Mouse (Mus musculus) MEL (cell line): ENCODE results near the gene Col6a3. TPM values are rescaled to one million over a fixed set of nuclear protein-coding genes. Genes with fewer than 3 reads are reported as not detected.

ENCODE experiments used
- DNase-seq: peaks from one replicate; pipeline ENCODE4 v3.0.0; 2011; ENCODE audit warnings: low read depth, low spot score
- H3K27ac ChIP-seq: 2 replicates; pipeline ENCODE4 v1.5.1; 2012; ENCODE audit warnings: low read depth, mild to moderate bottlenecking, control low read depth, low read length, moderate library complexity; ENCODE audit not compliant: control insufficient read depth
- H3K27me3 ChIP-seq, 2 experiments: fragments of 150-350 bp in 1 of 2; sonication (generic) in 1 of 2; 2 replicates each; pipeline ENCODE4 v1.6.1; 2012; ENCODE audit warnings: low read length in 2 of 2, mild to moderate bottlenecking in 2 of 2, improper control_type of control experiment in 1 of 2, moderate library complexity in 1 of 2; ENCODE audit not compliant: insufficient read depth in 2 of 2, control insufficient read depth in 1 of 2
- H3K36me3 ChIP-seq, 2 experiments: 2 replicates each; pipeline ENCODE4 v1.6.1; 2012 to 2014; ENCODE audit warnings: low read length in 2 of 2, improper control_type of control experiment in 1 of 2, inconsistent platforms in 1 of 2, mild to moderate bottlenecking in 1 of 2; ENCODE audit not compliant: insufficient read depth in 2 of 2, control insufficient read depth in 1 of 2
- H3K4me1 ChIP-seq, 2 experiments: fragments of 150-350 bp in 1 of 2; sonication (generic) in 1 of 2; 2 replicates each; pipeline ENCODE4 v1.6.1; 2012; ENCODE audit warnings: low read length in 2 of 2, improper control_type of control experiment in 1 of 2, mild to moderate bottlenecking in 1 of 2; ENCODE audit not compliant: insufficient read depth in 2 of 2, control insufficient read depth in 1 of 2
- H3K4me3 ChIP-seq, 2 experiments: fragments of 150-350 bp in 1 of 2; sonication (generic) in 1 of 2; 2 replicates each; pipeline ENCODE4 v1.5.1; 2012; ENCODE audit warnings: low read depth in 2 of 2, low read length in 2 of 2, mild to moderate bottlenecking in 2 of 2, moderate library complexity in 2 of 2, control low read depth in 1 of 2, improper control_type of control experiment in 1 of 2; ENCODE audit not compliant: control insufficient read depth in 1 of 2, insufficient read depth in 1 of 2
- H3K79me2 ChIP-seq: 2 replicates; pipeline ENCODE4 v1.6.1; 2012; ENCODE audit warnings: mild to moderate bottlenecking, low read length, moderate library complexity; ENCODE audit not compliant: control insufficient read depth, poor library complexity, insufficient read depth
- H3K9ac ChIP-seq: 2 replicates; pipeline ENCODE4 v1.6.1; 2012; ENCODE audit warnings: low read depth, mild to moderate bottlenecking, control low read depth, low read length, moderate library complexity; ENCODE audit not compliant: control insufficient read depth, poor library complexity, severe bottlenecking
- H3K9me3 ChIP-seq: fragments of 150-350 bp; sonication (generic); replicated peaks from 2 replicates; pipeline ENCODE4 v1.6.1; 2012; ENCODE audit warnings: mild to moderate bottlenecking, low read length, improper control_type of control experiment, moderate library complexity; ENCODE audit not compliant: insufficient read depth
- BHLHE40 ChIP-seq: IDR thresholded peaks from 2 replicates; pipeline ENCODE4 v1.6.1; 2012; ENCODE audit warnings: low read depth, mild to moderate bottlenecking, inconsistent platforms, low read length, improper control_type of control experiment, borderline replicate concordance
- CTCF ChIP-seq, 3 experiments: IDR thresholded peaks in 2 of 3; conservative IDR thresholded peaks in 1 of 3; 2 replicates each; pipeline ENCODE4 v1.5.1; 2011 to 2012; ENCODE audit warnings: low read length in 3 of 3, low read depth in 2 of 3, mild to moderate bottlenecking in 2 of 3, improper control_type of control experiment in 1 of 3, inconsistent platforms in 1 of 3, mixed read lengths in 1 of 3, moderate library complexity in 1 of 3; ENCODE audit not compliant: control insufficient read depth in 1 of 3, insufficient read depth in 1 of 3, poor library complexity in 1 of 3, severe bottlenecking in 1 of 3
- E2F4 ChIP-seq: IDR thresholded peaks from 2 replicates; pipeline ENCODE4 v1.6.1; 2011; ENCODE audit warnings: low read depth, low read length, improper control_type of control experiment, borderline replicate concordance
- ELF1 ChIP-seq: IDR thresholded peaks from 2 replicates; pipeline ENCODE4 v1.6.1; 2014; ENCODE audit warnings: low read depth, mild to moderate bottlenecking, inconsistent platforms, low read length, improper control_type of control experiment, moderate library complexity
- EP300 ChIP-seq, 2 experiments: IDR thresholded peaks; 2 replicates each; pipeline ENCODE4 v1.6.1; 2011; ENCODE audit warnings: improper control_type of control experiment in 2 of 2, low read length in 2 of 2, low read depth in 1 of 2, mild to moderate bottlenecking in 1 of 2
- ETS1 ChIP-seq: IDR thresholded peaks from 2 replicates; pipeline ENCODE4 v1.6.1; 2012; ENCODE audit warnings: low read depth, mild to moderate bottlenecking, inconsistent platforms, low read length, improper control_type of control experiment, moderate library complexity
- HCFC1 ChIP-seq: IDR thresholded peaks from 2 replicates; pipeline ENCODE4 v1.6.1; 2012; ENCODE audit warnings: low read depth, mild to moderate bottlenecking, inconsistent platforms, low read length, improper control_type of control experiment, moderate library complexity
- JUND ChIP-seq: IDR thresholded peaks from 2 replicates; pipeline ENCODE4 v1.6.1; 2011; ENCODE audit warnings: low read depth, mild to moderate bottlenecking, improper control_type of control experiment, low read length
- MAFK ChIP-seq: IDR thresholded peaks from 2 replicates; pipeline ENCODE4 v1.6.1; 2011; ENCODE audit warnings: low read depth, mild to moderate bottlenecking, low read length, improper control_type of control experiment, borderline replicate concordance
- MEF2A ChIP-seq: IDR thresholded peaks from 2 replicates; pipeline ENCODE4 v1.6.1; 2014; ENCODE audit warnings: low read depth, mild to moderate bottlenecking, inconsistent platforms, low read length, improper control_type of control experiment; ENCODE audit not compliant: poor library complexity, insufficient replicate concordance, severe bottlenecking; ENCODE audit errors: extremely low read depth
- MXI1 ChIP-seq: IDR thresholded peaks from 2 replicates; pipeline ENCODE4 v1.6.1; 2011; ENCODE audit warnings: mild to moderate bottlenecking, low read depth, low read length, improper control_type of control experiment
- MYB ChIP-seq: IDR thresholded peaks from 2 replicates; pipeline ENCODE4 v1.6.1; 2011; ENCODE audit warnings: mild to moderate bottlenecking, low read depth, low read length, improper control_type of control experiment
- MYC ChIP-seq: IDR thresholded peaks from 2 replicates; pipeline ENCODE4 v1.6.1; 2011; ENCODE audit warnings: low read depth, mild to moderate bottlenecking, low read length, improper control_type of control experiment, moderate library complexity
- NELFE ChIP-seq: IDR thresholded peaks from 2 replicates; pipeline ENCODE4 v1.6.1; 2011; ENCODE audit warnings: low read depth, low read length, improper control_type of control experiment
- NRF1 ChIP-seq: IDR thresholded peaks from 2 replicates; pipeline ENCODE4 v1.6.1; 2014; ENCODE audit warnings: low read depth, mild to moderate bottlenecking, inconsistent platforms, low read length, improper control_type of control experiment, moderate library complexity; ENCODE audit not compliant: poor library complexity, insufficient read depth, severe bottlenecking
- POLR2AphosphoS2 ChIP-seq: IDR thresholded peaks from 2 replicates; pipeline ENCODE4 v1.6.1; 2011; ENCODE audit warnings: low read length, improper control_type of control experiment
- SIN3A ChIP-seq: IDR thresholded peaks from 2 replicates; pipeline ENCODE4 v1.6.1; 2012; ENCODE audit warnings: low read length, improper control_type of control experiment, inconsistent platforms
- TAL1 ChIP-seq: IDR thresholded peaks from 2 replicates; pipeline ENCODE4 v1.6.1; 2012; ENCODE audit warnings: mild to moderate bottlenecking, inconsistent platforms, low read length, moderate library complexity, mixed read lengths
- TBP ChIP-seq: IDR thresholded peaks from 2 replicates; pipeline ENCODE4 v1.8.0; 2011; ENCODE audit warnings: low read depth, low read length, improper control_type of control experiment
- TCF12 ChIP-seq: IDR thresholded peaks from 2 replicates; pipeline ENCODE4 v1.6.1; 2014; ENCODE audit warnings: low read depth, mild to moderate bottlenecking, inconsistent platforms, low read length, improper control_type of control experiment, moderate library complexity
- UBTF ChIP-seq: IDR thresholded peaks from 2 replicates; pipeline ENCODE4 v1.6.1; 2012; ENCODE audit warnings: low read depth, mild to moderate bottlenecking, inconsistent platforms, low read length, improper control_type of control experiment, moderate library complexity, borderline replicate concordance; ENCODE audit not compliant: insufficient read depth
- USF2 ChIP-seq, 2 experiments: IDR thresholded peaks; 2 replicates each; pipeline ENCODE4 v1.6.1; 2011 to 2012; ENCODE audit warnings: improper control_type of control experiment in 2 of 2, low read length in 2 of 2, borderline replicate concordance in 1 of 2, inconsistent platforms in 1 of 2, low read depth in 1 of 2, mild to moderate bottlenecking in 1 of 2; ENCODE audit not compliant: insufficient read depth in 1 of 2
- ZC3H11A ChIP-seq: IDR thresholded peaks from 2 replicates; pipeline ENCODE4 v1.6.1; 2012; ENCODE audit warnings: low read depth, mild to moderate bottlenecking, inconsistent platforms, low read length, improper control_type of control experiment
- ZMIZ1 ChIP-seq: IDR thresholded peaks from 2 replicates; pipeline ENCODE4 v1.6.1; 2012; ENCODE audit warnings: low read depth, mild to moderate bottlenecking, inconsistent platforms, low read length, improper control_type of control experiment, moderate library complexity
- ZNF384 ChIP-seq: IDR thresholded peaks from 2 replicates; pipeline ENCODE4 v1.6.1; 2012; ENCODE audit warnings: low read depth, mild to moderate bottlenecking, inconsistent platforms, low read length, improper control_type of control experiment
- polyA plus RNA-seq, 2 experiments: library from polyadenylated mRNA; stranded (reverse) in 1 of 2; unstranded in 1 of 2; fragments of >175 nt in 1 of 2; fragments of >200 nt in 1 of 2; gene quantifications; 2 replicates each; pipeline versions ENCODE4 v1.2.1 to v1.2.4; 2012; ENCODE audit warnings: low replicate concordance in 2 of 2, low read depth in 1 of 2; ENCODE audit not compliant: insufficient read length in 2 of 2, insufficient read depth in 1 of 2, missing spikeins in 1 of 2
- total RNA-seq: library from RNA; depleted of rRNA; stranded (reverse); fragments of 300-350 nt; gene quantifications from 2 replicates; pipeline ENCODE4 v1.2.3, GENCODE M21; 2012

Gene Col6a3
- total and polyA plus RNA-seq, 3 experiments = not detected

DNA sequence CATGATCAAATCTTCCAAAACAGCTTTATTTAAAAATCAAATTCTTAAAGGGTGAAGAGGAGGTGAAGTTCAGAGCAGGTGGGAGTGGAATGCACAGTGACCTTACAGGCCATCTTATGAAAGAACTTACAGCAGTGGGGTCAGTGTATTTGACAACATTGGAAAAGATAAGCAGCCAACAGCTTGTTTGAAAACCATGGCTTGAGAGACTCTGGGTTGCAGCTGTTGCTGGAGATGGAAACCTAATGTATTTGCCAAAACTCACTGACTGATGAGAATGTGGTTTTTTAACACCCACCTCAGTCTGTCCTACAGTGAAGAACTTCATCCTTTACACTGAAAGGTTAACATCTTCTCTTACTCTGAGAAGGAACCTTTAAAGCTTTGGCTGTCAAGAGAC is 120.4 kb downstream of the Col6a3 start:
- DNase-seq = no peak
- Histone ChIP-seq H3K9ac (no peak overlapping the region), H3K36me3 (no peaks in the 10 kb centered on the region), H3K4me1 (no peaks in the 10 kb centered on the region), H3K27ac (no peak overlapping the region), H3K79me2 (no peaks in the 10 kb centered on the region), H3K27me3 (no peaks in the 10 kb centered on the region), H3K4me3 (no peak overlapping the region), H3K9me3 (no peaks in the 10 kb centered on the region)
- TF ChIP-seq EP300 (IDR thresholded peaks at IDR 0.05; ENCODE audit: low read depth in 1 of 2, low read length in 2 of 2) = no peak
- TF ChIP-seq TCF12 = no peak
- TF ChIP-seq CTCF (IDR thresholded peaks at IDR 0.05 in 2 of 3, conservative IDR thresholded peaks at IDR 0.05 in 1 of 3; ENCODE audit: control insufficient read depth in 1 of 3, insufficient read depth in 1 of 3, low read depth in 2 of 3, low read length in 3 of 3, poor library complexity in 1 of 3, severe bottlenecking in 1 of 3) = no peak
- no peak for TF ChIP-seq ZNF384
- TF ChIP-seq ETS1 = no peak
- TF ChIP-seq ZC3H11A = no peak
- TF ChIP-seq ZMIZ1 = no peak
- no peak for TF ChIP-seq NELFE
- no peak for TF ChIP-seq E2F4
- no peak for TF ChIP-seq SIN3A
- TF ChIP-seq ELF1 = no peak
- no peak for TF ChIP-seq MAFK
- no peak for TF ChIP-seq BHLHE40
- TF ChIP-seq NRF1 = no peak
- no peak for TF ChIP-seq TBP
- TF ChIP-seq POLR2AphosphoS2 = no peak

DNA sequence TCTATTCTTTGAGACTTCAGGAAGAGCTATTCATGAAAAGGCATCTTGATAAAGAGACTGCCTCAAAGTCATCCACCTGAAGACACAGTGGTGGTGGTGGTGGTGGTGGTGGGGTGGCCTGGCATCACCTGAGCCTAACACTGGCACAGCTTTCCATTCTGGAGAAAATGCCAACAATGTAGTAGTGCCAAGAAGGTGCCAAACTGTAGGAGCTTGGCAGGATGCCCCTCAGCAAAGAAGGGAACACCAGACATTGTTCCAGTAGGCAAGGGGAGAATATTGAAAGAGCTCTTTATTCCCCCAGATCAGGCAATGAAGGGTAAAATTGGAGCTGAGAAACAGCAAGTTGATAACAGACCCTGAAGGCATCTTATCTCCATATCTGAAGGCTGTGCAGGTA is 121.8 kb downstream of the Col6a3 start:
- TF ChIP-seq TAL1 (no peak), TCF12 (no peak), MYC (no peak), BHLHE40 (no peak), UBTF (no peak), MYB (no peak), USF2 (IDR thresholded peaks at IDR 0.05; ENCODE audit: borderline replicate concordance in 1 of 2, insufficient read depth in 1 of 2, low read depth in 1 of 2, low read length in 2 of 2) (no peak), MEF2A (no peak), EP300 (IDR thresholded peaks at IDR 0.05; ENCODE audit: low read depth in 1 of 2, low read length in 2 of 2) (no peak), ZC3H11A (no peak), E2F4 (no peak), NRF1 (no peak), NELFE (no peak), HCFC1 (no peak), MXI1 (no peak), CTCF (IDR thresholded peaks at IDR 0.05 in 2 of 3, conservative IDR thresholded peaks at IDR 0.05 in 1 of 3; ENCODE audit: control insufficient read depth in 1 of 3, insufficient read depth in 1 of 3, low read depth in 2 of 3, low read length in 3 of 3, poor library complexity in 1 of 3, severe bottlenecking in 1 of 3) (no peak), SIN3A (no peak), MAFK (no peak), JUND (no peak)
- H3K27me3 ChIP-seq = no peaks in the 10 kb centered on the region
- no peaks in the 10 kb centered on the region for H3K79me2 ChIP-seq
- H3K9ac ChIP-seq = no peak overlapping the region
- no peaks in the 10 kb centered on the region for H3K36me3 ChIP-seq
- no peaks in the 10 kb centered on the region for H3K4me1 ChIP-seq
- H3K9me3 ChIP-seq = no peaks in the 10 kb centered on the region
- H3K4me3 ChIP-seq = no peak overlapping the region
- no peak overlapping the region for H3K27ac ChIP-seq
- no peak for DNase-seq
